Mouse (Mus musculus) myocyte (in vitro differentiated cells): ENCODE data around the gene Dcakd. TPM values are rescaled to one million over a fixed set of nuclear protein-coding genes. Genes with fewer than 3 reads are reported as not detected.

Experiments
- H3K27me3 ChIP-seq: one replicate; pipeline ENCODE4 v1.6.1; 2011; ENCODE audit not compliant: control insufficient read depth, insufficient read depth, insufficient read length
- H3K36me3 ChIP-seq: one replicate; pipeline ENCODE4 v1.6.1; 2011; ENCODE audit not compliant: control insufficient read depth, insufficient read depth
- H3K4me2 ChIP-seq: one replicate; pipeline ENCODE4 v1.6.1; 2011; ENCODE audit warnings: low read depth, control low read depth
- H3K4me3 ChIP-seq: one replicate; pipeline ENCODE4 v1.5.1; 2011; ENCODE audit warnings: mild to moderate bottlenecking, control low read depth, moderate library complexity
- H3K79me2 ChIP-seq: one replicate; pipeline ENCODE4 v1.6.1; 2011; ENCODE audit not compliant: control insufficient read depth, insufficient read depth
- H3ac ChIP-seq: one replicate; pipeline ENCODE4 v1.6.1; 2011; ENCODE audit not compliant: control insufficient read depth, insufficient read length
- CEBPB ChIP-seq: IDR thresholded peaks from 2 replicates; pipeline ENCODE4 v1.6.1; 2011; ENCODE audit warnings: mild to moderate bottlenecking, moderate library complexity; ENCODE audit not compliant: poor library complexity, insufficient read depth, severe bottlenecking
- E2F4 ChIP-seq: IDR thresholded peaks from one replicate; pipeline ENCODE4 v1.6.1; 2011; ENCODE audit warnings: mild to moderate bottlenecking, control low read depth, moderate library complexity; ENCODE audit not compliant: insufficient read depth
- MAX ChIP-seq: IDR thresholded peaks from one replicate; pipeline ENCODE4 v1.6.1; 2011; ENCODE audit warnings: low read depth, mild to moderate bottlenecking, control low read depth
- MYOD1 ChIP-seq, 3 experiments: IDR thresholded peaks; one replicate each; pipeline ENCODE4 v1.6.1; 2011; ENCODE audit warnings: control low read depth in 2 of 3, low read depth in 2 of 3, mild to moderate bottlenecking in 2 of 3, moderate library complexity in 1 of 3; ENCODE audit not compliant: insufficient read length in 2 of 3, control insufficient read depth in 1 of 3
- MYOG ChIP-seq, 3 experiments: IDR thresholded peaks; one replicate each; pipeline ENCODE4 v1.6.1; 2011; ENCODE audit warnings: control low read depth in 2 of 3, low read depth in 2 of 3, mild to moderate bottlenecking in 2 of 3; ENCODE audit not compliant: insufficient read length in 2 of 3, control insufficient read depth in 1 of 3, insufficient read depth in 1 of 3
- POLR2A ChIP-seq: IDR thresholded peaks from one replicate; pipeline ENCODE4 v1.6.1; 2011; ENCODE audit warnings: low read depth, mild to moderate bottlenecking, control low read depth, moderate library complexity; ENCODE audit not compliant: insufficient read length
- POLR2AphosphoS2 ChIP-seq: IDR thresholded peaks from one replicate; pipeline ENCODE4 v1.6.1; 2011; ENCODE audit warnings: low read depth, control low read depth; ENCODE audit not compliant: insufficient read length
- REST ChIP-seq: IDR thresholded peaks from one replicate; pipeline ENCODE4 v1.6.1; 2011; ENCODE audit warnings: mild to moderate bottlenecking, control low read depth, moderate library complexity; ENCODE audit not compliant: insufficient read depth, insufficient read length
- SRF ChIP-seq: IDR thresholded peaks from one replicate; pipeline ENCODE4 v1.6.1; 2011; ENCODE audit warnings: low read depth; ENCODE audit not compliant: control insufficient read depth, insufficient read length
- TCF12 ChIP-seq: IDR thresholded peaks from one replicate; pipeline ENCODE4 v1.6.1; 2011; ENCODE audit warnings: mild to moderate bottlenecking, control low read depth; ENCODE audit not compliant: poor library complexity, insufficient read depth, severe bottlenecking
- TCF3 ChIP-seq: IDR thresholded peaks from one replicate; pipeline ENCODE4 v1.6.1; 2011; ENCODE audit warnings: low read depth, control low read depth; ENCODE audit not compliant: insufficient read length
- USF1 ChIP-seq: IDR thresholded peaks from one replicate; pipeline ENCODE4 v1.6.1; 2011; ENCODE audit warnings: low read depth, mild to moderate bottlenecking, control low read depth, moderate library complexity
- polyA plus RNA-seq: library from polyadenylated mRNA; unstranded; fragments of >200 nt; fragmentation: generic; extraction: Trizol; gene quantifications from one replicate; pipeline ENCODE4 v1.2.1, GENCODE M21; 2012; ENCODE audit warnings: missing spikeins

Dcakd gene
- polyA plus RNA-seq, 1 experiment = 199 TPM

DNA sequence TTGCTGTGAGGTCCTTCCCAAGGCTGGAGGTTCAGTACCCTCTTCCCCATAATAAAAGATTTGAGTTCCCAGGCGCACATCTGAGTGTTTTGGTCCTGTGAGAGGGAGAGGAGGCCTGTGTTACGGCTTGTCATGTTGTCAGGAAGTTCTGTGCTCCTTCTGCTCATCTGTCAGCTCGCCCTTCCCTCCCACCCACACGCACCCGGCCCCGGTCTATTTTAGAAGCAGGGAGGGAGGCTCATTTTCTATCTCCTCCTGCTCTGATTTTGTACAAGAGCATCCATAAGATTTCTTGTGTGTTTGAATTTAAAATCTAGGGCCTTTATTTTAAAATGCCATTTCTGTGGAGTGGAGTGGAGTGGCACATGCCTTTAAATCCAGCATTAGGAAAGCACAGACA is 9.9 kb upstream of the Dcakd start:
- H3ac ChIP-seq = no peak overlapping the region
- H3K36me3 ChIP-seq = peaks cover 10% of the 10 kb centered on the region
- no peaks in the 10 kb centered on the region for H3K27me3 ChIP-seq
- TF ChIP-seq SRF (no peak), MYOD1 (IDR thresholded peaks at IDR 0.05; ENCODE audit: control insufficient read depth in 1 of 3, insufficient read length in 2 of 3, low read depth in 2 of 3) (peak in 1 of 3 experiments; percentile 38)
- no peak overlapping the region for H3K4me3 ChIP-seq
- H3K4me2 ChIP-seq = peak overlapping the region; percentile 42
- peaks cover 99% of the 10 kb centered on the region for H3K79me2 ChIP-seq

- Histone ChIP-seq H3K79me2 (peaks cover 100% of the 10 kb centered on the region), H3ac (no peak overlapping the region), H3K4me2 (no peak overlapping the region), H3K36me3 (peaks cover 8% of the 10 kb centered on the region), H3K4me3 (no peak overlapping the region), H3K27me3 (no peaks in the 10 kb centered on the region)
- TF ChIP-seq MAX (no peak), MYOG (IDR thresholded peaks at IDR 0.05; ENCODE audit: control insufficient read depth in 1 of 3, insufficient read depth in 1 of 3, insufficient read length in 2 of 3, low read depth in 2 of 3) (peak in 2 of 3 experiments; percentile 22 to 65), POLR2AphosphoS2 (no peak)
Measured at GRCm38 (mm10) chr11:103036881-103037465, 8.8 kb upstream of the Dcakd start.

- no peaks in the 10 kb centered on the region for H3K27me3 ChIP-seq
- no peak overlapping the region for H3K4me3 ChIP-seq
- no peak overlapping the region for H3K4me2 ChIP-seq
- H3K79me2 ChIP-seq = peaks cover 100% of the 10 kb centered on the region
- H3ac ChIP-seq = no peak overlapping the region
- TF ChIP-seq MYOG (IDR thresholded peaks at IDR 0.05; ENCODE audit: control insufficient read depth in 1 of 3, insufficient read depth in 1 of 3, insufficient read length in 2 of 3, low read depth in 2 of 3) (peak in 1 of 3 experiments; percentile 15), POLR2AphosphoS2 (no peak)
- H3K36me3 ChIP-seq = peaks cover 8% of the 10 kb centered on the region
Measured at GRCm38 (mm10) chr11:103035007-103035406, 6.9 kb upstream of the Dcakd start.

GRCm38 (mm10) chr11:103033030-103033429 is 4.9 kb upstream of the Dcakd start:
- Histone ChIP-seq H3K4me2 (peak overlapping the region; percentile 54), H3K27me3 (no peaks in the 10 kb centered on the region), H3K36me3 (peaks cover 8% of the 10 kb centered on the region), H3K4me3 (no peak overlapping the region), H3ac (no peak overlapping the region), H3K79me2 (peaks cover 96% of the 10 kb centered on the region)
- TF ChIP-seq MYOD1 (IDR thresholded peaks at IDR 0.05; ENCODE audit: control insufficient read depth in 1 of 3, insufficient read length in 2 of 3, low read depth in 2 of 3) (peak in 1 of 3 experiments; percentile 51), USF1 (no peak), MAX (no peak), MYOG (IDR thresholded peaks at IDR 0.05; ENCODE audit: control insufficient read depth in 1 of 3, insufficient read depth in 1 of 3, insufficient read length in 2 of 3, low read depth in 2 of 3) (peak in 1 of 3 experiments; percentile 28)

- peaks cover 8% of the 10 kb centered on the region for H3K36me3 ChIP-seq
- TF ChIP-seq TCF3 (no peak), CEBPB (no peak), MAX (no peak), MYOG (IDR thresholded peaks at IDR 0.05; ENCODE audit: control insufficient read depth in 1 of 3, insufficient read depth in 1 of 3, insufficient read length in 2 of 3, low read depth in 2 of 3) (no peak), MYOD1 (IDR thresholded peaks at IDR 0.05; ENCODE audit: control insufficient read depth in 1 of 3, insufficient read length in 2 of 3, low read depth in 2 of 3) (no peak), E2F4 (no peak)
- peak overlapping the region; percentile 82 for H3K4me2 ChIP-seq
- H3ac ChIP-seq = peak overlapping the region; percentile 36
- peak overlapping the region; percentile 68 for H3K4me3 ChIP-seq
- no peaks in the 10 kb centered on the region for H3K27me3 ChIP-seq
- H3K79me2 ChIP-seq = peaks cover 64% of the 10 kb centered on the region
Measured at GRCm38 (mm10) chr11:103027570-103028175, 460 bp downstream of the Dcakd start.

- no peak overlapping the region for H3ac ChIP-seq
- TF ChIP-seq TCF12 (no peak), MYOG (IDR thresholded peaks at IDR 0.05; ENCODE audit: control insufficient read depth in 1 of 3, insufficient read depth in 1 of 3, insufficient read length in 2 of 3, low read depth in 2 of 3) (no peak), USF1 (no peak), TCF3 (no peak), SRF (no peak), REST (no peak), POLR2AphosphoS2 (no peak), E2F4 (no peak), CEBPB (no peak), MAX (no peak), POLR2A (no peak), MYOD1 (IDR thresholded peaks at IDR 0.05; ENCODE audit: control insufficient read depth in 1 of 3, insufficient read length in 2 of 3, low read depth in 2 of 3) (no peak)
- H3K4me3 ChIP-seq = peak overlapping the region; percentile 68
- no peaks in the 10 kb centered on the region for H3K27me3 ChIP-seq
- peaks cover 56% of the 10 kb centered on the region for H3K79me2 ChIP-seq
- peak overlapping the region; percentile 82 for H3K4me2 ChIP-seq
- H3K36me3 ChIP-seq = peaks cover 8% of the 10 kb centered on the region
Measured at GRCm38 (mm10) chr11:103026901-103027300, 1.2 kb downstream of the Dcakd start.
